Mouse (Mus musculus) stomach, postnatal 0 days (tissue): Measurements from ENCODE around the gene Fgfr2. TPM values are rescaled to one million over a fixed set of nuclear protein-coding genes. Genes with fewer than 3 reads are reported as not detected.

ENCODE experiments used
- ATAC-seq: fragments of 200-750 bp; cut with Nextera tagmentation; 2 replicates; pipeline ENCODE4 v1.8.0; 2017; ENCODE audit not compliant: low FRiP score, low TSS enrichment
- DNase-seq: peaks from one replicate; pipeline ENCODE4 v3.0.0-alpha.2; 2016; ENCODE audit warnings: low spot score
- H3K27ac ChIP-seq: fragments of 300-500 bp; sonication (generic); replicated peaks from 2 replicates; pipeline ENCODE4 v1.5.1; 2014; ENCODE audit warnings: mild to moderate bottlenecking, control low read depth
- H3K27me3 ChIP-seq: fragments of 300-500 bp; sonication (generic); 2 replicates; pipeline ENCODE4 v1.6.1; 2014; ENCODE audit warnings: low read length; ENCODE audit not compliant: control insufficient read depth, insufficient read depth
- H3K36me3 ChIP-seq: fragments of 300-500 bp; sonication (generic); 2 replicates; pipeline ENCODE4 v1.6.1; 2014; ENCODE audit warnings: low read length, mixed read lengths; ENCODE audit not compliant: control insufficient read depth, insufficient read depth
- H3K4me1 ChIP-seq: fragments of 300-500 bp; sonication (generic); replicated peaks from 2 replicates; pipeline ENCODE4 v1.6.1; 2014; ENCODE audit warnings: antibody characterized with exemption; ENCODE audit not compliant: control insufficient read depth, insufficient read depth
- H3K4me2 ChIP-seq: fragments of 300-500 bp; sonication (generic); replicated peaks from 2 replicates; pipeline ENCODE4 v1.6.1; 2014; ENCODE audit warnings: low read depth, mild to moderate bottlenecking, control low read depth, moderate library complexity
- H3K4me3 ChIP-seq: fragments of 300-500 bp; sonication (generic); 2 replicates; pipeline ENCODE4 v1.5.1; 2014; ENCODE audit warnings: low read depth, low read length, control low read depth
- H3K9ac ChIP-seq: fragments of 300-500 bp; sonication (generic); 2 replicates; pipeline ENCODE4 v1.6.1; 2014; ENCODE audit warnings: mild to moderate bottlenecking, low read length, control low read depth, mixed read lengths
- H3K9me3 ChIP-seq: fragments of 300-500 bp; sonication (generic); 2 replicates; pipeline ENCODE4 v1.6.1; 2016; ENCODE audit warnings: low read length; ENCODE audit not compliant: control insufficient read depth
- CTCF ChIP-seq: IDR thresholded peaks from 2 replicates; pipeline ENCODE4 v1.5.1; 2016; ENCODE audit warnings: antibody characterized with exemption, low read depth, mild to moderate bottlenecking, moderate library complexity
- EP300 ChIP-seq: optimal IDR thresholded peaks from 2 replicates; pipeline ENCODE3; 2016; ENCODE audit warnings: antibody characterized with exemption
- WGBS: fragments of 180-500 bp; shearing (Covaris S2); extraction: QIAGEN DNeasy Blood & Tissue Kit; methylation state at CpG from one replicate; pipeline ENCODE4 v1.1.7; 2014; 5-methylcytosine and 5-hydroxymethylcytosine counted together
- polyA plus RNA-seq: library from polyadenylated mRNA; unstranded; fragments of >200 nt; fragmentation: Nextera tagmentation; extraction: Ambion mirVana; gene quantifications from 2 replicates; pipeline ENCODE4 v1.2.1, GENCODE M21; 2015

Gene Fgfr2
- polyA plus RNA-seq, 1 experiment from 2014 or later = 60.8 TPM

DNA sequence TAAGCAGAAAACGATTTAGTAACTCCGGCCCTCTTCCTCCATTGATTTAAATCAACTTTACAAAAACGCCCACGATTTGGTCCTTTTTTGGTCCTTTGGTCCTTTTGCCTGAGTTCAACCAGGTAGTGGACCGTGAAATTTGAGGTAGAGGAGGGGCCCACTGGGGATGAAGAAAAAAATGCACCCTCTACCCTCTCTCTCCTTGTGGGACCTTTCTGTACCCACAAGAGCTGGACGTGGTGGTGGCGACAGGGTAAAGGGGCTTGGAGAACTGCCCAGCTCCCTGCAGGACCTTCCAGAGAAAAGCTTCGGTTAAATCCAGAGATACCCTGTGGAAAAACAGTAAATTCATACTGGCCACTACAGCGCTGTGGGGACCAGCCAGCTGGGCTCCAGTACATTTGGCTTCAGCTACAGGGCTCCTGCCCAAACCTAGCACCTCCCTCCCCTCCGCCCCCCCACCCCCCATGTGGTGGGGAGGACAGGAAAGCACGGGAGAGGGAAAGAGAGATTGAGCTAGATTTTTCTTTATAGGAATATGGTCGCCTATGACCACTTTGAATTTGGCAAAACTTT lies 2185.8 kb downstream of the Fgfr2 start:
- H3K4me2 ChIP-seq = peak overlapping the region; percentile 89
- no peak for ATAC-seq
- no peak overlapping the region for H3K9ac ChIP-seq
- H3K9me3 ChIP-seq = no peaks in the 10 kb centered on the region
- no peaks in the 10 kb centered on the region for H3K36me3 ChIP-seq
- H3K27ac ChIP-seq = no peak overlapping the region
- 31% methylated on average over 12 of the region's 12 CpGs for WGBS
- no peak for DNase-seq
- peak overlapping the region; percentile 53 for H3K4me3 ChIP-seq
- 0 out of 2 replicates have a peak, but pooled peaks cover 3% of the 10 kb centered on the region for H3K27me3 ChIP-seq
- TF ChIP-seq CTCF (no peak), EP300 (no peak)
- peaks cover 2% of the 10 kb centered on the region; the same call in 1 of the 2 replicates for H3K4me1 ChIP-seq

- H3K9me3 ChIP-seq = no peaks in the 10 kb centered on the region
- ATAC-seq (peak; percentile 46), DNase-seq (peak; percentile 50)
- peak overlapping the region; percentile 89 for H3K4me2 ChIP-seq
- peak overlapping the region; percentile 66 for H3K9ac ChIP-seq
- 0 out of 2 replicates have a peak, but pooled peaks cover 3% of the 10 kb centered on the region for H3K27me3 ChIP-seq
- no peak overlapping the region for H3K27ac ChIP-seq
- H3K36me3 ChIP-seq = no peaks in the 10 kb centered on the region
- peak overlapping the region; percentile 53 for H3K4me3 ChIP-seq
- WGBS = under 1% methylated on average over 46 of the region's 49 CpGs
- TF ChIP-seq EP300 (no peak), CTCF (no peak)
- peaks cover 2% of the 10 kb centered on the region; the same call in 1 of the 2 replicates for H3K4me1 ChIP-seq
Measured at GRCm38 (mm10) chr7:130936472-130936951, 2186.6 kb downstream of the Fgfr2 start.

DNA sequence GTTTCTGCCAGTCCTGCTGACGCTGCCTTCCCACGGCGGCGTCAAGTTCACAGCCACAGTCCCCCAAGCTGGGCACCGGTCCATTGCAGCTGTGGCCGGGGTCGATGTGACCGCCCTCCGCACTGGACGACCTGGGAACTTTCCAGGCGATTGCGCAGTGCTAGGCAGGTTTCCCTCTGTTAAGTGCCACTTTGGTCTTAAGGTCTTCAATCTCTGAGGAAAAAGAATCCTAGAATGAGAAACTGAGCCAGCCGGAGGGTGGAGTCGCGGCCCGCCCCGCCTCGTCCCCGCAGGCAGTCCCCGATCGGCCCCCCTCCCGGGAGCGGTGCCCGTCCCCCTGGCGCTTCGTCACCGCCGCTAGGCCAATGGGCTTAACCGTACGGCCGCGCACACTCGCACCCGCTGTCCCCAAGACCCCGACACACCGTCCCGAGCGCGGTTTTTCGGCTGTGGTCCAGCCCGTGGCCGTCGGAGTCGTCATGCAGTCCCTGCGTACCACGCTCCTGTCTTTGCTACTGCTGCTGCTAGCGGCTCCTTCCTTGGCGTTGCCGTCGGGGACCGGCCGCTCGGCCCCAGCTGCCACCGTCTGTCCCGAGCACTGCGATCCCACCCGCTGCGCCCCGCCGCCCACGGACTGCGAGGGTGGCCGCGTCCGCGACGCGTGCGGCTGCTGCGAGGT lies 2187.2 kb downstream of the Fgfr2 start, which contains the start of gene Htra1:
Gene Htra1 (plus strand): TSS at position 319 of the 679 bp plus-strand sequence.
- Histone ChIP-seq H3K27me3 (0 out of 2 replicates have a peak, but pooled peaks cover 3% of the 10 kb centered on the region), H3K9ac (peak within 1 kb of the TSS; percentile 66), H3K4me2 (peak within 1 kb of the TSS; percentile 89), H3K36me3 (no peaks in the 10 kb centered on the region), H3K9me3 (no peaks in the 10 kb centered on the region), H3K4me3 (peak within 1 kb of the TSS; percentile 53), H3K27ac (no peak within 1 kb of the TSS), H3K4me1 (no peaks in the 10 kb centered on the region; the same call in 1 of the 2 replicates)
- DNase-seq = peak; percentile 63
- WGBS = 0% methylated on average over 61 of the region's 70 CpGs
- ATAC-seq = peak; percentile 68
- no peak for TF ChIP-seq CTCF
- TF ChIP-seq EP300 = no peak

DNA sequence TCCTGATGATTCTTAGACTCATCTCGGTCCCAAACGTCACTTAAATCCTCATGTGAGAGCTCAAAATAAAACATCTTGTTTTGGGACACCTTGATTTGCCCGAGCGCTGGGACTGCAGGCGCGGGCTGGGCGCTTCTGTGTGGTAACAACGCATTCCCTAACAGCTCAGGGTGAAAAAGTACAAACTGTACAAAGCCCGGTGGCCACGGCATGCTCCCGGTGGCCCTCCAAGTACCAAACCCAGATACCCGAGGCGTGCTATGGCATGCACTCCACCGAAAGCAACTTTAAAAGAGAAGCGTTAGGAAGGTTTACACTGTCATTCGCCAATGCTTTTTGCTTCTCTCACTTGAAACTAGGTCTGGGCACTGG lies 2187.7 kb downstream of the Fgfr2 start:
- no peaks in the 10 kb centered on the region; the same call in 1 of the 2 replicates for H3K4me1 ChIP-seq
- H3K27ac ChIP-seq = no peak overlapping the region
- H3K9ac ChIP-seq = peak overlapping the region; percentile 66; the same call in 1 of the 2 replicates
- 11% methylated on average over 16 of the region's 16 CpGs for WGBS
- peak overlapping the region; percentile 89 for H3K4me2 ChIP-seq
- ATAC-seq = no peak
- H3K27me3 ChIP-seq = 0 out of 2 replicates have a peak, but pooled peaks cover 3% of the 10 kb centered on the region
- peak overlapping the region; percentile 53 for H3K4me3 ChIP-seq
- DNase-seq = no peak
- no peak for TF ChIP-seq EP300
- TF ChIP-seq CTCF = no peak
- no peaks in the 10 kb centered on the region for H3K9me3 ChIP-seq
- H3K36me3 ChIP-seq = no peaks in the 10 kb centered on the region

DNA sequence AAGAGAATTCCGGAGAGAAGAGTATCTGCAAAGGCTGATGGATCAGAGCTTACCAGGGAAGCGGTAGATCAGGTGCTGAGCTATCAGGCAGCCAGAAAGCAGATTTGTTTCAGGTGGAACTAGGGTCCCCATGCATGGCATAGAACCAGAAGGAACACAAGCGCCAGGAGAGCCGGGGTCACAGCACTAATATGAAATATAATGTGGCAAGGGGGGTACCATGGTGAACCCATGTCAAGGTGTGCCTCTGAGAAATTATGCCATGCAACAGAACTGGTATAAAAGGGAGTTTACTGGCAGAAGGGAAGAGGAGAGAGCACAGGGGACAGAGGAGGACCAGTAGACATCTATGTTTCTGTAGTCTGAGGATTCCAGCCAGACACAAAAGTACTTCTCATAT lies 2188.5 kb downstream of the Fgfr2 start:
- WGBS = 84% methylated on average over 4 of the region's 4 CpGs
- Histone ChIP-seq H3K27me3 (0 out of 2 replicates have a peak, but pooled peaks cover 3% of the 10 kb centered on the region), H3K9ac (no peak overlapping the region), H3K4me2 (no peak overlapping the region), H3K27ac (no peak overlapping the region), H3K36me3 (no peaks in the 10 kb centered on the region), H3K9me3 (no peaks in the 10 kb centered on the region), H3K4me1 (no peaks in the 10 kb centered on the region; the same call in 1 of the 2 replicates), H3K4me3 (no peak overlapping the region)
- ATAC-seq = no peak
- no peak for DNase-seq
- TF ChIP-seq EP300 (no peak), CTCF (no peak)
